Mouse (Mus musculus) MEL (cell line): Measurements from ENCODE around the gene Nup54. TPM values are rescaled to one million over a fixed set of nuclear protein-coding genes. Genes with fewer than 3 reads are reported as not detected.

Experiments
- DNase-seq: peaks from one replicate; pipeline ENCODE4 v3.0.0; 2011; ENCODE audit warnings: low read depth, low spot score
- H3K27ac ChIP-seq: 2 replicates; pipeline ENCODE4 v1.5.1; 2012; ENCODE audit warnings: low read depth, mild to moderate bottlenecking, control low read depth, low read length, moderate library complexity; ENCODE audit not compliant: control insufficient read depth
- H3K27me3 ChIP-seq, 2 experiments: fragments of 150-350 bp in 1 of 2; sonication (generic) in 1 of 2; 2 replicates each; pipeline ENCODE4 v1.6.1; 2012; ENCODE audit warnings: low read length in 2 of 2, mild to moderate bottlenecking in 2 of 2, improper control_type of control experiment in 1 of 2, moderate library complexity in 1 of 2; ENCODE audit not compliant: insufficient read depth in 2 of 2, control insufficient read depth in 1 of 2
- H3K36me3 ChIP-seq, 2 experiments: 2 replicates each; pipeline ENCODE4 v1.6.1; 2012 to 2014; ENCODE audit warnings: low read length in 2 of 2, improper control_type of control experiment in 1 of 2, inconsistent platforms in 1 of 2, mild to moderate bottlenecking in 1 of 2; ENCODE audit not compliant: insufficient read depth in 2 of 2, control insufficient read depth in 1 of 2
- H3K4me1 ChIP-seq, 2 experiments: fragments of 150-350 bp in 1 of 2; sonication (generic) in 1 of 2; 2 replicates each; pipeline ENCODE4 v1.6.1; 2012; ENCODE audit warnings: low read length in 2 of 2, improper control_type of control experiment in 1 of 2, mild to moderate bottlenecking in 1 of 2; ENCODE audit not compliant: insufficient read depth in 2 of 2, control insufficient read depth in 1 of 2
- H3K4me3 ChIP-seq, 2 experiments: fragments of 150-350 bp in 1 of 2; sonication (generic) in 1 of 2; 2 replicates each; pipeline ENCODE4 v1.5.1; 2012; ENCODE audit warnings: low read depth in 2 of 2, low read length in 2 of 2, mild to moderate bottlenecking in 2 of 2, moderate library complexity in 2 of 2, control low read depth in 1 of 2, improper control_type of control experiment in 1 of 2; ENCODE audit not compliant: control insufficient read depth in 1 of 2, insufficient read depth in 1 of 2
- H3K79me2 ChIP-seq: 2 replicates; pipeline ENCODE4 v1.6.1; 2012; ENCODE audit warnings: mild to moderate bottlenecking, low read length, moderate library complexity; ENCODE audit not compliant: control insufficient read depth, poor library complexity, insufficient read depth
- H3K9ac ChIP-seq: 2 replicates; pipeline ENCODE4 v1.6.1; 2012; ENCODE audit warnings: low read depth, mild to moderate bottlenecking, control low read depth, low read length, moderate library complexity; ENCODE audit not compliant: control insufficient read depth, poor library complexity, severe bottlenecking
- H3K9me3 ChIP-seq: fragments of 150-350 bp; sonication (generic); replicated peaks from 2 replicates; pipeline ENCODE4 v1.6.1; 2012; ENCODE audit warnings: mild to moderate bottlenecking, low read length, improper control_type of control experiment, moderate library complexity; ENCODE audit not compliant: insufficient read depth
- CHD1 ChIP-seq: IDR thresholded peaks from 2 replicates; pipeline ENCODE4 v1.6.1; 2012; ENCODE audit warnings: low read depth, mild to moderate bottlenecking, inconsistent platforms, low read length, improper control_type of control experiment
- E2F4 ChIP-seq: IDR thresholded peaks from 2 replicates; pipeline ENCODE4 v1.6.1; 2011; ENCODE audit warnings: low read depth, low read length, improper control_type of control experiment, borderline replicate concordance
- ELF1 ChIP-seq: IDR thresholded peaks from 2 replicates; pipeline ENCODE4 v1.6.1; 2014; ENCODE audit warnings: low read depth, mild to moderate bottlenecking, inconsistent platforms, low read length, improper control_type of control experiment, moderate library complexity
- EP300 ChIP-seq, 2 experiments: IDR thresholded peaks; 2 replicates each; pipeline ENCODE4 v1.6.1; 2011; ENCODE audit warnings: improper control_type of control experiment in 2 of 2, low read length in 2 of 2, low read depth in 1 of 2, mild to moderate bottlenecking in 1 of 2
- ETS1 ChIP-seq: IDR thresholded peaks from 2 replicates; pipeline ENCODE4 v1.6.1; 2012; ENCODE audit warnings: low read depth, mild to moderate bottlenecking, inconsistent platforms, low read length, improper control_type of control experiment, moderate library complexity
- GATA1 ChIP-seq: IDR thresholded peaks from 2 replicates; pipeline ENCODE4 v1.6.1; 2011; ENCODE audit warnings: low read depth, low read length, improper control_type of control experiment
- HCFC1 ChIP-seq: IDR thresholded peaks from 2 replicates; pipeline ENCODE4 v1.6.1; 2012; ENCODE audit warnings: low read depth, mild to moderate bottlenecking, inconsistent platforms, low read length, improper control_type of control experiment, moderate library complexity
- JUND ChIP-seq: IDR thresholded peaks from 2 replicates; pipeline ENCODE4 v1.6.1; 2011; ENCODE audit warnings: low read depth, mild to moderate bottlenecking, improper control_type of control experiment, low read length
- KAT2A ChIP-seq: conservative IDR thresholded peaks from 2 replicates; pipeline ENCODE4 v1.6.1; 2012; ENCODE audit warnings: low read depth, low read length, improper control_type of control experiment, inconsistent platforms
- MAFK ChIP-seq: IDR thresholded peaks from 2 replicates; pipeline ENCODE4 v1.6.1; 2011; ENCODE audit warnings: low read depth, mild to moderate bottlenecking, low read length, improper control_type of control experiment, borderline replicate concordance
- MAZ ChIP-seq: IDR thresholded peaks from 2 replicates; pipeline ENCODE4 v1.6.1; 2012; ENCODE audit warnings: low read depth, mild to moderate bottlenecking, inconsistent platforms, low read length, improper control_type of control experiment
- MXI1 ChIP-seq: IDR thresholded peaks from 2 replicates; pipeline ENCODE4 v1.6.1; 2011; ENCODE audit warnings: mild to moderate bottlenecking, low read depth, low read length, improper control_type of control experiment
- NRF1 ChIP-seq: IDR thresholded peaks from 2 replicates; pipeline ENCODE4 v1.6.1; 2014; ENCODE audit warnings: low read depth, mild to moderate bottlenecking, inconsistent platforms, low read length, improper control_type of control experiment, moderate library complexity; ENCODE audit not compliant: poor library complexity, insufficient read depth, severe bottlenecking
- RAD21 ChIP-seq: IDR thresholded peaks from 2 replicates; pipeline ENCODE4 v1.6.1; 2011; ENCODE audit warnings: mild to moderate bottlenecking, low read depth, low read length, improper control_type of control experiment
- SIN3A ChIP-seq: IDR thresholded peaks from 2 replicates; pipeline ENCODE4 v1.6.1; 2012; ENCODE audit warnings: low read length, improper control_type of control experiment, inconsistent platforms
- UBTF ChIP-seq: IDR thresholded peaks from 2 replicates; pipeline ENCODE4 v1.6.1; 2012; ENCODE audit warnings: low read depth, mild to moderate bottlenecking, inconsistent platforms, low read length, improper control_type of control experiment, moderate library complexity, borderline replicate concordance; ENCODE audit not compliant: insufficient read depth
- ZMIZ1 ChIP-seq: IDR thresholded peaks from 2 replicates; pipeline ENCODE4 v1.6.1; 2012; ENCODE audit warnings: low read depth, mild to moderate bottlenecking, inconsistent platforms, low read length, improper control_type of control experiment, moderate library complexity
- ZNF384 ChIP-seq: IDR thresholded peaks from 2 replicates; pipeline ENCODE4 v1.6.1; 2012; ENCODE audit warnings: low read depth, mild to moderate bottlenecking, inconsistent platforms, low read length, improper control_type of control experiment
- polyA plus RNA-seq, 2 experiments: library from polyadenylated mRNA; stranded (reverse) in 1 of 2; unstranded in 1 of 2; fragments of >175 nt in 1 of 2; fragments of >200 nt in 1 of 2; gene quantifications; 2 replicates each; pipeline versions ENCODE4 v1.2.1 to v1.2.4; 2012; ENCODE audit warnings: low replicate concordance in 2 of 2, low read depth in 1 of 2; ENCODE audit not compliant: insufficient read length in 2 of 2, insufficient read depth in 1 of 2, missing spikeins in 1 of 2
- total RNA-seq: library from RNA; depleted of rRNA; stranded (reverse); fragments of 300-350 nt; gene quantifications from 2 replicates; pipeline ENCODE4 v1.2.3, GENCODE M21; 2012

Gene Nup54
- total and polyA plus RNA-seq, 3 experiments, result 67.5 to 106 TPM; not detected in 1

GRCm38 (mm10) chr5:92442914-92443313 is 7.9 kb upstream of the Nup54 start:
- H3K36me3 ChIP-seq, result peaks cover 0 to 15% of the 10 kb centered on the region in 2 experiments; a peak in 2 of 4 replicates
- no peak for DNase-seq
- no peaks in the 10 kb centered on the region for H3K9me3 ChIP-seq
- H3K9ac ChIP-seq, result no peak overlapping the region
- no peak overlapping the region for H3K4me3 ChIP-seq
- no peaks in the 10 kb centered on the region for H3K27me3 ChIP-seq
- no peak for TF ChIP-seq RAD21
- TF ChIP-seq ELF1, result no peak
- TF ChIP-seq CHD1, result no peak
- TF ChIP-seq NRF1, result no peak
- no peak for TF ChIP-seq ZNF384
- no peak for TF ChIP-seq MAFK
- TF ChIP-seq SIN3A, result no peak
- no peak for TF ChIP-seq KAT2A
- TF ChIP-seq MAZ, result no peak
- TF ChIP-seq UBTF, result no peak
- no peak for TF ChIP-seq ETS1
- TF ChIP-seq EP300 (IDR thresholded peaks at IDR 0.05; ENCODE audit: low read depth in 1 of 2, low read length in 2 of 2), result no peak
- TF ChIP-seq E2F4, result no peak
- no peak overlapping the region for H3K27ac ChIP-seq
- H3K79me2 ChIP-seq, result no peaks in the 10 kb centered on the region
- peaks cover 7 to 16% of the 10 kb centered on the region in 2 experiments for H3K4me1 ChIP-seq

DNA sequence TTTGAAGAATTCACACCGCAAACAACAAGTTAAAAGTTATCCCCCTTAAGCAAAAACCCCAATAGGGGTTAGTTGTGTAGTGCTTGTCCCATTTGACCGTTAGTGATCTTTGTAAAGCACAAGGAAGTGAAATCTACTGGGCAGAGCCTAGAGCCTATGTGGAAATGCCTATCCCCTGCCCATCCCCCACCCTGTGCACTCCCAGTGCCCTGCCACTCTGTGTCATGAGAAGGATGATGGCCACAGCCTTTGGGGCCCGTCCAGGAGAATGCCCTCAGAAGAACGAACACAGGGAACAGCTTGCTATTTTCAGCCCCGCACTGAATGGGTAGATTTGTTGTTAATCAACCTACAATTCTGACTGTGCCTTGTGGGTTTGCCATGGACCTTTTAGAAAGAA is 6.5 kb upstream of the Nup54 start:
- no peaks in the 10 kb centered on the region for H3K79me2 ChIP-seq
- H3K27me3 ChIP-seq, result no peaks in the 10 kb centered on the region
- no peak overlapping the region for H3K9ac ChIP-seq
- no peak overlapping the region for H3K27ac ChIP-seq
- H3K36me3 ChIP-seq, result peaks cover 0 to 15% of the 10 kb centered on the region in 2 experiments; a peak in 2 of 4 replicates
- H3K4me3 ChIP-seq, result no peak overlapping the region
- TF ChIP-seq MXI1, result no peak
- TF ChIP-seq JUND, result no peak
- no peak for TF ChIP-seq GATA1
- TF ChIP-seq ZMIZ1, result no peak
- TF ChIP-seq ETS1, result no peak
- no peak for TF ChIP-seq CHD1
- no peak for TF ChIP-seq KAT2A
- no peak for TF ChIP-seq HCFC1
- TF ChIP-seq ZNF384, result no peak
- TF ChIP-seq SIN3A, result no peak
- H3K4me1 ChIP-seq, result peaks cover 7 to 16% of the 10 kb centered on the region in 2 experiments
- DNase-seq, result no peak
- H3K9me3 ChIP-seq, result no peaks in the 10 kb centered on the region
